Mouse (Mus musculus) embryonic stem cell, embryonic (primary cell): Measurements from ENCODE around the gene Socs7.

Experiments
- CTCF ChIA-PET, 4 experiments: fragments of 300-600 bp in 2 of 4; fragments of 350-600 bp in 2 of 4; sonication (Branson Sonifier 250); formaldehyde crosslinking; loops; one replicate each; lab custom pipeline; 2022; ENCODE audit warnings: inconsistent platforms in 2 of 4; lab: Charles Lee
- POLR2A ChIA-PET, 4 experiments: fragments of 300-600 bp in 2 of 4; fragments of 350-600 bp in 2 of 4; sonication (Branson Sonifier 250); formaldehyde crosslinking; loops; one replicate each; lab custom pipeline; 2022; ENCODE audit warnings: antibody characterized with exemption in 4 of 4, inconsistent platforms in 1 of 4; lab: Charles Lee

Socs7 gene

DNA sequence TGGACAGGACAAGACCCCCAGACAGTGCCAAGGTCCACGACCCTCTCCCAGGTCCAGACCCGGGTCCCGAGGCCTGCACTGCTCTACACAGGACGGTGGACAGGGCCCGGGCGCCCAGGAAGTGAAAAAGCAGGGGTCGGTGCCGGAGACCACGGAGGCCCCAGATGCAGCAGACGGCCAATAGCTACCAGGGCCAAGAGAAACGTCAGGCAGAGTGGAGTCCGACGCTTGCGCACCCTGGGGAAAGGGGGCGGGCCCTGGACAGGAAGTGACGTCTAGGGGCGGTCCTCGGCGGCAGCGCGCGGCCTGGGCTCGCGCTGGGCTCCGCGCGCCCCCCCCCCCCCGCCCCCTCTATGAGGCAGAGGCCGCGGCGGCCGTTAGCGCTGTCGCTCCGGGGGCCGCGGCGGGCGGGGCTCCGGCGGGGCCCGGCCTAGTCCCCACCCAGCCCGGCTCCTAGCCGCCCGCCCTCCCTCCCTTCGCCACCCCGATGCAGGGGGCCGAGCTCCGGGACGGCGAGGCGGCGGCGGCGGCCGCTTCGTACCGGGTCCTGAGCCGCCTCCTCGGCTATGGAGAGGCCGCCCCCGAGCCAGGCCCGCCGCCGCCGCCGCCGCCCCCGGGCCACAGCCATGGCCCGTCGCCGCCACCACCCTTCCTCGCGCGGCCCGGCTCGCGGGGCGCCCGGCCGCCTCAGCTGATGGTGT lies at the start of gene Socs7:
Socs7 (plus strand) TSS at position 604 of the 701 bp plus-strand sequence.
- ChIA-PET POLR2A (interaction anchor here (0.5 to 2.9 kb wide), 46 partner anchors 9 to 264 kb away, joined by 3 to 13 read pairs (median 4); partner anchors contain the start of genes Arhgap23 (in 2 of the 4) and Mrpl45 (in 1 of the 4)), CTCF (interaction anchor here (0.6 to 1.8 kb wide), 18 partner anchors 14 to 283 kb away, joined by 3 to 7 read pairs (median 4); no protein-coding TSS in a partner anchor)

DNA sequence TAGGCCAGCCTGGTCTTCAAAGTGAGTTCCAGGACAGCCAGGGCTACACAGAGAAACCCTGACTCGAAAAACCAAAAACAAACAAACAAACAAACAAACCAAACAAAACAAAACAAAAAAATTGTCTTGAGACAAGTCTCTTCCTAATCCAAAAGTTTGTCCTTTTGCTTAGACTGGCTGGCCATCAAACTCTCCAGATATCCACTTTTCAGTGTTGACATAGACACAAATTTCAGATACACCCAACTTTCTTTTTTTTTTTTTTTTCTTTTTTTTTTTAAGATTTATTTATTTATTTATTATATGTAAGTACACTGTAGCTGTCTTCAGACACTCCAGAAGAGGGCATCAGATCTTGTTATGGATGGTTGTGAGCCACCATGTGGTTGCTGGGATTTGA lies 49.5 kb upstream of the Socs7 start:
- ChIA-PET CTCF (interaction anchor here (0.6 to 2.0 kb wide), 8 partner anchors 15 to 482 kb away, joined by 3 to 16 read pairs (median 4); no protein-coding TSS in a partner anchor), POLR2A (interaction anchor here (0.5 to 19.9 kb wide), 15 partner anchors 10 to 730 kb away, joined by 3 to 489 read pairs (median 4); no protein-coding TSS in a partner anchor)

- ChIA-PET CTCF (interaction anchor here (0.7 to 2.0 kb wide), 18 partner anchors 8 to 357 kb away, joined by 3 to 16 read pairs (median 4); no protein-coding TSS in a partner anchor), POLR2A (interaction anchor here (0.5 to 19.9 kb wide), 26 partner anchors 8 to 494 kb away, joined by 3 to 489 read pairs (median 4); partner anchors contain the start of gene Arhgap23 (in 1 of the 4))
Measured at GRCm38 (mm10) chr11:97314110-97314509, 48.2 kb upstream of the Socs7 start.

GRCm38 (mm10) chr11:97314751-97315503 lies 47.4 kb upstream of the Socs7 start:
- ChIA-PET POLR2A (interaction anchor here (0.6 to 19.9 kb wide), 78 partner anchors 7 to 494 kb away, joined by 3 to 489 read pairs (median 5); partner anchors contain the start of genes Npepps (in 3 of the 4), 1700001P01Rik (in 1 of the 4), Arhgap23 (in 1 of the 4) and Epop (in 1 of the 4)), CTCF (interaction anchor here (0.5 to 2.0 kb wide), 14 partner anchors 12 to 1312 kb away, joined by 3 to 16 read pairs (median 4); no protein-coding TSS in a partner anchor)

DNA sequence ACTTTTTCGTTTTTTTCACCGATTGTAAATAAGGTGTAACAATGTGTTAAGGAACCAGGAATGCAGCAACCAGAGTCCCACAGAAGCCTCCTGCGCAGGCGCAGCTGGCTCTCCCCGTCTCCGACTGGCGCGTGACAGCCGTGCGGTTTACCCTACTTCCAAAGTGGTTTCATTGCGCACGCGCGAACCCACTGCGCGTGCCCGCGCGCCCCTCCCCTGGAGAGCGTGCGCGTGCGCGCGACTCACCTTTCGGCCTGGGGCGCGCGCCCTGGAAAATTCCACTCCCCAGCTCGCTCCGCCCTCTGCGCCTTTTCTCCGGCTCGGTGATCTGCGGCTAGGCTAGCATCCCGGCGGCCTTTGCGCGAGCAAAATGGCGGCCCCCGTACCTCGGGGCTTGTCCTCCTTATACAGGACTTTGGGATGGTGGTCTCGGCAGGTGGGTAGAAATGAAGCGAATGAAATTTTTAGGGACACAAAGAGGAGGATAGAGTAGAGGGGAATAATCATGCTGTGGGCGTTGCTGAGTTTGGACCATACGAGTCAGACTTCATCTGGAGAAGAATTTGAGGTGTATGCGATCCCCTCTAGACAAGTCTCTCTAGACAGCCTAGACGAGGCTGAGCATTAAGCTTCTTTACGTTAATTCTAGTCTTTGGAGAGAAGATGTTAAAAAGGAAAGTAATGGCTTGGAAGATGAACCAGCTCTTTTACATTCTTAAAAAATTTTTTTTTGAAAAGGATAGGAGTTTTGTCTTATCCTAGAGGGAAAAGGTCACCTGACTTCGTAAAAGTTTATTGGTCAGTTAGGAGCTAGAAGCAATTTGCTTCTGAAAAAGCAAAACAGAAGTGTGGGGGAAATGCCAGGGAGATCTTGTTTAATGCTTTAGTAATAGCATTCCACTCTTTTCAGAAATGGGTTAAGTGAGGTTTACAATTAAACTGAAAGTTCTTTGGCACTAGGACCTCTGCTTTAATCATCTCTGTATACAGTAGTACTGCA lies 46.5 kb upstream of the Socs7 start, which contains the start of gene Mrpl45:
Mrpl45 (plus strand) TSS at position 213 of the 1,000 bp plus-strand sequence.
- CTCF ChIA-PET = interaction anchor here in 3 of 4 experiments (0.5 to 1.5 kb wide), 9 partner anchors 12 to 1313 kb away, joined by 3 to 7 read pairs (median 4); no protein-coding TSS in a partner anchor
- POLR2A ChIA-PET = interaction anchor here (0.5 to 19.9 kb wide), 76 partner anchors 8 to 459 kb away, joined by 3 to 489 read pairs (median 4); partner anchors contain the start of genes Npepps (in 3 of the 4), Socs7 (in 2 of the 4), 1700001P01Rik (in 1 of the 4) and Arhgap23 (in 1 of the 4)

DNA sequence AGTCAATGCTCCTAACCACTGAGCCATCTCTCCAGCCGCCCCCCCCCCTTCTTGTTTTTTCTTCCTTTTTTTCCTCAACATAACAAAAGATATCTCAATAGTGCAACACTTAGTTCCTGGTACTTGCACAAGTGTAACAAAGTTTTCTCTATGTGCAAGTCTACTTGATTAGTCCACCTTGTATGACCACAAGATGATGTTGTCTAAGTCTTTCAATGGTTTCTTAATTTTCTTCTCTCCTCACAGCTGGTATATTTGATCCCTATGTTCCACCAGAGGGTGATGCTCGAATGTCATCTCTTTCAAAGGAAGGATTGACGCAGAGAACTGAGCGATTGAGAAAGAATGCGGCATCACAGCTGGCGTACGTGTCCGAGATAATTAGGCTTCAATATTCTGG lies 41.2 kb upstream of the Socs7 start:
- ChIA-PET CTCF (interaction anchor here in 2 of 4 experiments (0.6 to 1.3 kb wide), 3 partner anchors 22 to 305 kb away, joined by 3 to 4 read pairs (median 4); no protein-coding TSS in a partner anchor), POLR2A (interaction anchor here (0.6 to 3.2 kb wide), 6 partner anchors 10 to 177 kb away, joined by 3 to 23 read pairs (median 6); no protein-coding TSS in a partner anchor)

- CTCF ChIA-PET = interaction anchor here (0.6 to 2.0 kb wide), 18 partner anchors 8 to 1705 kb away, joined by 3 to 14 read pairs (median 5); no protein-coding TSS in a partner anchor
- POLR2A ChIA-PET = interaction anchor here (0.6 to 3.5 kb wide), 23 partner anchors 8 to 247 kb away, joined by 3 to 23 read pairs (median 4); no protein-coding TSS in a partner anchor
Measured at GRCm38 (mm10) chr11:97321894-97322600, 40.3 kb upstream of the Socs7 start.

DNA sequence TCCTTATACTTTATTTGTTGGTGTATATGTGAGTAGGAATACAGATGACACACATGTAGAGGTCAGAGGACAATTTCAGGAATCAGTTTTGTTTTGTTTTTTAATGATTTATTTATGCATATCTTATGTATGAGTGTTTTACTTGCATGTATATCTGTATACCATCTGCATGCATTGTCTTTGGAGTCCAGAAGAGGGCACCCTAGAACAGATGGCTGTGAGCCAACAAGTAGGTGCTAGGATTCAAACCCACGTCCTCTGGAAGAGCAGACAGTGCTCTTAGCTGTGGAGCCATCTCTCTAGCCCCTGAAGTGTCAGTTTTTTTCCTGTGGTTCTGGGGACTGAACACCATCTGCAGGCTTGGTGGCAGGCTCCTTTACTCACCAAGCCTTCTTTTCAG lies 37.1 kb upstream of the Socs7 start:
- CTCF ChIA-PET = interaction anchor here in 1 of 4 experiments (0.5 to 0.7 kb wide), 3 partner anchors 20 to 128 kb away, joined by 3 read pairs; no protein-coding TSS in a partner anchor

GRCm38 (mm10) chr11:97328148-97328547 lies 34.2 kb upstream of the Socs7 start:
- CTCF ChIA-PET = interaction anchor here (0.5 to 1.4 kb wide), 55 partner anchors 8 to 613 kb away, joined by 3 to 22 read pairs (median 4); partner anchors contain the start of genes Mrpl45 (in 1 of the 4), Psmb3 (in 1 of the 4) and Srcin1 (in 1 of the 4)
- POLR2A ChIA-PET = interaction anchor here in 3 of 4 experiments (0.5 to 3.2 kb wide), 20 partner anchors 8 to 487 kb away, joined by 3 to 24 read pairs (median 4); partner anchors contain the start of genes Mrpl45 (in 3 of the 3) and Arhgap23 (in 1 of the 3)

More for the DNA sequence above, 37.1 kb upstream of the Socs7 start:
- POLR2A ChIA-PET = interaction anchor here in 2 of 4 experiments (1.0 to 1.5 kb wide), 2 partner anchors 9 kb away, joined by 3 to 4 read pairs; partner anchors contain the start of gene Mrpl45 (in 1 of the 2)

- POLR2A ChIA-PET = interaction anchor here in 2 of 4 experiments (0.6 to 3.2 kb wide), 7 partner anchors 14 to 279 kb away, joined by 3 to 24 read pairs (median 3); partner anchors contain the start of gene Mrpl45 (in 1 of the 2)
Measured at GRCm38 (mm10) chr11:97330315-97330714, 32.0 kb upstream of the Socs7 start.

GRCm38 (mm10) chr11:97331231-97332190 lies 30.8 kb upstream of the Socs7 start:
- CTCF ChIA-PET = interaction anchor here in 3 of 4 experiments (0.6 to 5.4 kb wide), 10 partner anchors 8 to 293 kb away, joined by 3 to 35 read pairs (median 4); partner anchors contain the start of gene Gpr179 (in 1 of the 3)

More at GRCm38 (mm10) chr11:97330315-97330714, 32.0 kb upstream of the Socs7 start:
- CTCF ChIA-PET = interaction anchor here (0.5 to 5.4 kb wide), 11 partner anchors 13 to 1831 kb away, joined by 3 to 35 read pairs (median 3); no protein-coding TSS in a partner anchor

DNA sequence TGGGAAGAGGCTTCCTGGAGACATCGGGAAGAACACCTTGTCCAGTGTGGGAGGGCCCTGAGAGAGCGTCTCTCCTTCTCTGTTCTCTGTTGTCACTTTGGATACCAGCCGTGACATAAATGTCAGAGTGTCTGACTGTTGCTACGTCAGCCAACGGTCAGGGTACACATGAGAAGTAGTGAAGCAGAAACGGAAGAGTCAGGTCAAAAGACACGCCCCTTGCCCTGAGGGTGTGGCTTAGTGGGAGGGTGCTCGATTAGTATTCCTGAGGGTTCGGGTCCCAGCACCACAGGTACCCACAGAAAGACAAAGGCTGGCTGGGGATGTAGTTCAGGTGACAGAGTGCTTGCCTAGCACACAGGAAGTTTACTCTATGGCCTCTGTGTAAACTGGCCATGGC lies 29.3 kb upstream of the Socs7 start:
- ChIA-PET CTCF (interaction anchor here in 3 of 4 experiments (0.5 to 5.4 kb wide), 8 partner anchors 10 to 581 kb away, joined by 3 to 35 read pairs (median 4); no protein-coding TSS in a partner anchor), POLR2A (interaction anchor here in 2 of 4 experiments (1.0 to 4.0 kb wide), 8 partner anchors 9 to 296 kb away, joined by 3 to 20 read pairs (median 4); partner anchors contain the start of genes Epop (in 1 of the 2) and Mrpl45 (in 1 of the 2))

More at GRCm38 (mm10) chr11:97331231-97332190, 30.8 kb upstream of the Socs7 start:
- POLR2A ChIA-PET = interaction anchor here in 3 of 4 experiments (0.5 to 3.3 kb wide), 16 partner anchors 8 to 352 kb away, joined by 3 to 20 read pairs (median 3); partner anchors contain the start of gene Mrpl45 (in 2 of the 3)

DNA sequence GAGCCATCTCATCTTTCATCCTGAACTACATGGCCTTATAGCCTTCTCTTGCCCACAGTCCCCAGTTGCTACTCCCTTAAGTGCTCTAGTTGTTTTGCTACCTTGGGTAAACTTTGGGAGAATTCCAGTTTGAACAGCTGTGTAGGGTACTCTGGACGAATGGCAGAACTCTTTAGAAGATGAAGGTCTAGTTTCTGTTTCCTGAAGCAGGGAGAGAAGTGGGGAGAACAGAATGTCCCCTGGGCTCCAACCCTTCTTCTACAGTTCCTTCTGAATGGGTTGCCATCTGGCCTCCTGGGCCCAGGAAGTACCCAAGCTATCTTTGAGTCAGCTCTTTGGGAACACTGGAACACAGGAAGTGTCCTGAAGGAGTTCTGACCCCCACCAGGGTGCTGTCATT lies 28.5 kb upstream of the Socs7 start:
- ChIA-PET POLR2A (interaction anchor here in 2 of 4 experiments (1.0 to 4.0 kb wide), 13 partner anchors 8 to 295 kb away, joined by 3 to 20 read pairs (median 4); partner anchors contain the start of genes Arhgap23 (in 1 of the 2), Epop (in 1 of the 2) and Mrpl45 (in 1 of the 2)), CTCF (interaction anchor here in 2 of 4 experiments (0.6 to 5.4 kb wide), 7 partner anchors 10 to 86 kb away, joined by 3 to 35 read pairs (median 4); no protein-coding TSS in a partner anchor)
